Mouse (Mus musculus) lung, embryonic 16.5 days (tissue): ENCODE data around the gene Foxe1. TPM values are rescaled to one million over a fixed set of nuclear protein-coding genes. Genes with fewer than 3 reads are reported as not detected.

ENCODE experiments used
- ATAC-seq: fragments of 200-750 bp; cut with Nextera tagmentation; 2 replicates; pipeline ENCODE4 v1.8.0; 2017; ENCODE audit warnings: low read depth, mild to moderate bottlenecking, moderate library complexity
- H3K27ac ChIP-seq: fragments of 300-500 bp; sonication (generic); 2 replicates; pipeline ENCODE4 v1.5.1; 2014; ENCODE audit warnings: mild to moderate bottlenecking, control low read depth, low read length
- H3K27me3 ChIP-seq: fragments of 300-500 bp; sonication (generic); 2 replicates; pipeline ENCODE4 v1.6.1; 2014; ENCODE audit warnings: low read depth, low read length, mixed read lengths; ENCODE audit not compliant: control insufficient read depth, insufficient read depth
- H3K36me3 ChIP-seq: fragments of 300-500 bp; sonication (generic); 2 replicates; pipeline ENCODE4 v1.6.1; 2014; ENCODE audit warnings: low read length; ENCODE audit not compliant: control insufficient read depth, insufficient read depth
- H3K4me1 ChIP-seq: fragments of 300-500 bp; sonication (generic); replicated peaks from 2 replicates; pipeline ENCODE4 v1.6.1; 2014; ENCODE audit warnings: low read length, mixed read lengths; ENCODE audit not compliant: control insufficient read depth, insufficient read depth
- H3K4me2 ChIP-seq: fragments of 300-500 bp; sonication (generic); 2 replicates; pipeline ENCODE4 v1.6.1; 2014; ENCODE audit warnings: low read depth, low read length, control low read depth
- H3K4me3 ChIP-seq: fragments of 300-500 bp; sonication (generic); 2 replicates; pipeline ENCODE4 v1.5.1; 2014; ENCODE audit warnings: mild to moderate bottlenecking, low read length, control low read depth
- H3K9ac ChIP-seq: fragments of 300-500 bp; sonication (generic); 2 replicates; pipeline ENCODE4 v1.6.1; 2014; ENCODE audit warnings: low read length, control low read depth
- H3K9me3 ChIP-seq: fragments of 300-500 bp; sonication (generic); 2 replicates; pipeline ENCODE4 v1.6.1; 2016; ENCODE audit warnings: low read length; ENCODE audit not compliant: control insufficient read depth
- WGBS: fragments of 180-500 bp; shearing (Covaris S2); extraction: QIAGEN DNeasy Blood & Tissue Kit; methylation state at CpG from one replicate; pipeline ENCODE4 v1.1.7; 2014; 5-methylcytosine and 5-hydroxymethylcytosine counted together
- polyA plus RNA-seq: library from polyadenylated mRNA; unstranded; fragments of >200 nt; fragmentation: Nextera tagmentation; extraction: Ambion mirVana; gene quantifications from 2 replicates; pipeline ENCODE4 v1.2.1, GENCODE M21; 2015

The Foxe1 gene
- polyA plus RNA-seq, 1 experiment from 2014 or later = not detected

- H3K27ac ChIP-seq = no peak overlapping the region
- ATAC-seq = no peak
- no peak overlapping the region for H3K9ac ChIP-seq
- H3K4me1 ChIP-seq = peaks cover 5% of the 10 kb centered on the region
- no peak overlapping the region for H3K4me2 ChIP-seq
- H3K4me3 ChIP-seq = no peak overlapping the region
- no peaks in the 10 kb centered on the region for H3K9me3 ChIP-seq
- no peaks in the 10 kb centered on the region for H3K36me3 ChIP-seq
- H3K27me3 ChIP-seq = peaks cover 98% of the 10 kb centered on the region
- WGBS = 30% methylated on average over 3 of the region's 3 CpGs
Observed at GRCm38 (mm10) chr4:46345773-46346100, 2.3 kb downstream of the Foxe1 start.

- Histone ChIP-seq H3K4me3 (no peak overlapping the region), H3K4me2 (no peak overlapping the region), H3K27ac (no peak overlapping the region), H3K9ac (no peak overlapping the region), H3K27me3 (peaks cover 98% of the 10 kb centered on the region), H3K36me3 (no peaks in the 10 kb centered on the region), H3K4me1 (peaks cover 5% of the 10 kb centered on the region), H3K9me3 (no peaks in the 10 kb centered on the region)
- WGBS = 25% methylated on average over 6 of the region's 6 CpGs
- ATAC-seq = no peak
Observed at GRCm38 (mm10) chr4:46346221-46346620, 2.8 kb downstream of the Foxe1 start.

GRCm38 (mm10) chr4:46347141-46347540 is 3.7 kb downstream of the Foxe1 start:
- Histone ChIP-seq H3K9ac (no peak overlapping the region), H3K4me1 (peaks cover 5% of the 10 kb centered on the region), H3K36me3 (no peaks in the 10 kb centered on the region), H3K9me3 (no peaks in the 10 kb centered on the region), H3K4me3 (no peak overlapping the region), H3K27me3 (peaks cover 90% of the 10 kb centered on the region), H3K4me2 (no peak overlapping the region), H3K27ac (no peak overlapping the region)
- WGBS = 6% methylated on average over 4 of the region's 4 CpGs
- no peak for ATAC-seq

- Histone ChIP-seq H3K27me3 (peaks cover 87% of the 10 kb centered on the region), H3K36me3 (no peaks in the 10 kb centered on the region), H3K9me3 (no peaks in the 10 kb centered on the region), H3K4me3 (no peak overlapping the region), H3K9ac (no peak overlapping the region), H3K27ac (no peak overlapping the region), H3K4me1 (peaks cover 5% of the 10 kb centered on the region), H3K4me2 (no peak overlapping the region)
- WGBS = 4% methylated on average over 41 of the region's 41 CpGs
- no peak for ATAC-seq
Observed at GRCm38 (mm10) chr4:46347580-46348515, 4.4 kb downstream of the Foxe1 start.

GRCm38 (mm10) chr4:46348897-46349296 is 5.5 kb downstream of the Foxe1 start:
- Histone ChIP-seq H3K4me2 (no peak overlapping the region), H3K36me3 (no peaks in the 10 kb centered on the region), H3K4me3 (no peak overlapping the region), H3K27me3 (peaks cover 78% of the 10 kb centered on the region), H3K9ac (no peak overlapping the region), H3K9me3 (no peaks in the 10 kb centered on the region), H3K4me1 (peaks cover 5% of the 10 kb centered on the region), H3K27ac (no peak overlapping the region)
- 26% methylated on average over 9 of the region's 9 CpGs for WGBS
- no peak for ATAC-seq

GRCm38 (mm10) chr4:46349530-46349929 is 6.1 kb downstream of the Foxe1 start:
- Histone ChIP-seq H3K4me2 (no peak overlapping the region), H3K9me3 (no peaks in the 10 kb centered on the region), H3K4me3 (no peak overlapping the region), H3K9ac (no peak overlapping the region), H3K27me3 (peaks cover 71% of the 10 kb centered on the region), H3K4me1 (peaks cover under 1% of the 10 kb centered on the region), H3K36me3 (no peaks in the 10 kb centered on the region), H3K27ac (no peak overlapping the region)
- WGBS = 49% methylated on average over 5 of the region's 5 CpGs
- ATAC-seq = no peak

- H3K27me3 ChIP-seq = peaks cover 45% of the 10 kb centered on the region
- WGBS = 21% methylated on average over 10 of the region's 10 CpGs
Observed at GRCm38 (mm10) chr4:46353045-46353444, 9.6 kb downstream of the Foxe1 start.

GRCm38 (mm10) chr4:46356351-46357133 is 13.1 kb downstream of the Foxe1 start:
- H3K4me3 ChIP-seq = no peak overlapping the region
- H3K27me3 ChIP-seq = peaks cover 14% of the 10 kb centered on the region
- H3K9me3 ChIP-seq = no peaks in the 10 kb centered on the region
- H3K4me2 ChIP-seq = no peak overlapping the region
- 47% methylated on average over 12 of the region's 12 CpGs for WGBS
- no peaks in the 10 kb centered on the region for H3K36me3 ChIP-seq
- no peaks in the 10 kb centered on the region for H3K4me1 ChIP-seq
- ATAC-seq = no peak
- no peak overlapping the region for H3K27ac ChIP-seq
- no peak overlapping the region for H3K9ac ChIP-seq

More at GRCm38 (mm10) chr4:46353045-46353444, 9.6 kb downstream of the Foxe1 start:
- no peaks in the 10 kb centered on the region for H3K9me3 ChIP-seq
- no peak overlapping the region for H3K9ac ChIP-seq
- H3K36me3 ChIP-seq = no peaks in the 10 kb centered on the region
- no peak overlapping the region for H3K27ac ChIP-seq
- H3K4me1 ChIP-seq = no peaks in the 10 kb centered on the region
- H3K4me2 ChIP-seq = no peak overlapping the region
- ATAC-seq = no peak
- H3K4me3 ChIP-seq = no peak overlapping the region

GRCm38 (mm10) chr4:46359539-46360253 is 16.3 kb downstream of the Foxe1 start:
- no peak overlapping the region for H3K4me3 ChIP-seq
- WGBS = 63% methylated on average over 12 of the region's 12 CpGs
- ATAC-seq = no peak
- H3K27ac ChIP-seq = no peak overlapping the region
- H3K27me3 ChIP-seq = peaks cover 7% of the 10 kb centered on the region
- no peak overlapping the region for H3K4me2 ChIP-seq
- H3K9me3 ChIP-seq = no peaks in the 10 kb centered on the region
- H3K36me3 ChIP-seq = no peaks in the 10 kb centered on the region
- H3K9ac ChIP-seq = no peak overlapping the region
- no peaks in the 10 kb centered on the region for H3K4me1 ChIP-seq
